Mouse (Mus musculus) small intestine, adult 2 months (tissue): Measurements from ENCODE around the gene Cyp1a2. TPM values are rescaled to one million over a fixed set of nuclear protein-coding genes. Genes with fewer than 3 reads are reported as not detected.
A peak's percentile ranks its signal among the peaks of the same experiment; 100 is the strongest.
"Not testable (repeated sequence)": the region's sequence is repeated elsewhere in the genome, so short reads cannot be mapped to it uniquely, and the experiment has no call there.

Experiments
- H3K27ac ChIP-seq: fragments of 200-500 bp; 2 replicates; pipeline ENCODE4 v1.5.1; 2012; ENCODE audit warnings: low read depth, low read length, control low read depth, inconsistent platforms; ENCODE audit not compliant: insufficient read depth
- H3K27me3 ChIP-seq: fragments of 200-500 bp; 2 replicates; pipeline ENCODE4 v1.6.1; 2012; ENCODE audit warnings: mild to moderate bottlenecking, moderate library complexity, low read length, inconsistent platforms; ENCODE audit not compliant: control insufficient read depth, insufficient read depth
- H3K36me3 ChIP-seq: fragments of 200-500 bp; 2 replicates; pipeline ENCODE4 v1.6.1; 2012; ENCODE audit warnings: mild to moderate bottlenecking, low read length, control low read depth, inconsistent platforms; ENCODE audit not compliant: control insufficient read depth, insufficient read depth
- H3K4me1 ChIP-seq: fragments of 200-500 bp; 2 replicates; pipeline ENCODE4 v1.6.1; 2012; ENCODE audit warnings: low read length, inconsistent platforms, mixed read lengths; ENCODE audit not compliant: control insufficient read depth, insufficient read depth, insufficient read length
- H3K4me3 ChIP-seq: fragments of 200-500 bp; 2 replicates; pipeline ENCODE4 v1.5.1; 2012; ENCODE audit warnings: low read depth, mild to moderate bottlenecking, control low read depth, inconsistent platforms, low read length, moderate library complexity
- CTCF ChIP-seq: fragments of 200-500 bp; IDR thresholded peaks from 2 replicates; pipeline ENCODE4 v1.5.1; 2012; ENCODE audit warnings: low read depth, mild to moderate bottlenecking, control low read depth, inconsistent platforms, low read length, moderate library complexity, mixed read lengths; ENCODE audit not compliant: insufficient replicate concordance, insufficient read length; ENCODE audit errors: extremely low read depth
- POLR2A ChIP-seq: fragments of 200-500 bp; IDR thresholded peaks from 2 replicates; pipeline ENCODE4 v1.6.1; 2012; ENCODE audit warnings: low read depth, mild to moderate bottlenecking, control low read depth, inconsistent platforms, low read length, moderate library complexity
- WGBS: fragments of 180-500 bp; shearing (Covaris S2); methylation state at CpG from one replicate; pipeline ENCODE4 v1.1.7; 2018; 5-methylcytosine and 5-hydroxymethylcytosine counted together
- polyA plus RNA-seq: library from polyadenylated mRNA; depleted of rRNA; stranded (reverse); fragments of >200 nt; gene quantifications from 2 replicates; pipeline ENCODE4 v1.2.3, GENCODE M21; 2012

The Cyp1a2 gene
- polyA plus RNA-seq, 1 experiment = not detected

DNA sequence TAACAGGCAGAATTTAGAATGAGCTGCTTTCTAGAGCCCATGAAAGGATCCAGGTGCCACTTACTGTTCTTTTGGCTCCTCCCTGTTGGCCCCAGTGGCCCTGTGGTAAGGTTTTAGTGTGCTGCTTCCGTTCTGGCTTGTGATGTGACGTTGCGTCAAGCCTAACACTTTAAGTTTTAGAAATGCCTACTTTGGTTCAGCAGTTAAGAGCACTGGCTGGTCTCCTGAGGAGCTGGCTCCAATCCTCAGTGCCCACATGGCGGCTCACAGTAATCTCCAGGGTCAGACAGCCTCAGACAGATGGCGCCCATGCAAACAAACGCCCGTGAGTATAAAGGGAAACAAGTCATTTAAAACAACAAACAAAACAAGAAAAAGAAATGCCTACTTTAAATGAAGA is 34.9 kb upstream of the Cyp1a2 start:
- no peak for TF ChIP-seq CTCF
- no peak for TF ChIP-seq POLR2A
- H3K36me3 ChIP-seq = peaks cover 47% of the 10 kb centered on the region
- H3K4me1 ChIP-seq = no peaks in the 10 kb centered on the region; the same call in 1 of the 2 replicates
- 87% methylated on average over 7 of the region's 7 CpGs for WGBS
- H3K27ac ChIP-seq = no peak overlapping the region
- no peaks in the 10 kb centered on the region for H3K27me3 ChIP-seq
- H3K4me3 ChIP-seq = no peak overlapping the region

- 89% methylated on average over 2 of the region's 2 CpGs for WGBS
- Histone ChIP-seq H3K4me1 (peaks cover 3% of the 10 kb centered on the region; the same call in 1 of the 2 replicates), H3K36me3 (peaks cover 41% of the 10 kb centered on the region), H3K27me3 (no peaks in the 10 kb centered on the region), H3K4me3 (no peak overlapping the region), H3K27ac (no peak overlapping the region)
- TF ChIP-seq POLR2A (no peak), CTCF (no peak)
Observed at GRCm38 (mm10) chr9:57712194-57712593, 28.7 kb upstream of the Cyp1a2 start.

DNA sequence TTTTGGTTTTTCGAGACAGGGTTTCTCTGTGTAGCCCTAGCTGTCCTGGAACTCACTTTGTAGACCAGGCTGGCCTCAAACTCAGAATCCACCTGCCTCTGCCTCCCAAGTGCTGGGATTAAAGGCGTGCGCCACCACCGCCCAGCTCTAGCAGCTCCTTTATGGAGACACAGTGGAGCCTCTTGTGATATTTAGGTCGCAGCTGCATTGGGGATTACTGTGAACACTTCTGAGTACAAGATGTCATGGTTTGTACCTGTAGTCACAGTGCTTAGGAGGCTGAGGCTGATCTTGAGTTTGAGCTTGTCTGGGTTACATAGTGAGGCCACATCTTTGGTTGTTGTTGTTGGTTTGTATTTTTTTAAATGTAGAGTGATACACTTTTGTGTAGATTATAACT is 26.7 kb upstream of the Cyp1a2 start:
- H3K27ac ChIP-seq, H3K4me1 ChIP-seq, H3K4me3 ChIP-seq, H3K27me3 ChIP-seq: not testable (repeated sequence)
- 78% methylated on average over 5 of the region's 5 CpGs for WGBS
- peaks cover 24% of the 10 kb centered on the region for H3K36me3 ChIP-seq

- TF ChIP-seq CTCF (no peak), POLR2A (no peak)
- under 1% methylated on average over 39 of the region's 39 CpGs for WGBS
- H3K4me1 ChIP-seq = peaks cover 8% of the 10 kb centered on the region
- H3K4me3 ChIP-seq = peak overlapping the region; percentile 97
- H3K36me3 ChIP-seq = peaks cover 11% of the 10 kb centered on the region
- H3K27ac ChIP-seq = peak overlapping the region; percentile 78
- H3K27me3 ChIP-seq = no peaks in the 10 kb centered on the region
Observed at GRCm38 (mm10) chr9:57708720-57709274, 25.3 kb upstream of the Cyp1a2 start.

GRCm38 (mm10) chr9:57708068-57708719 is 24.7 kb upstream of the Cyp1a2 start, which contains the start of gene Edc3:
Edc3 (plus strand) TSS chr9:57708540.
- Histone ChIP-seq H3K4me1 (peaks cover 8% of the 10 kb centered on the region), H3K27me3 (no peaks in the 10 kb centered on the region), H3K4me3 (peak within 1 kb of the TSS; percentile 97), H3K27ac (peak within 1 kb of the TSS; percentile 78), H3K36me3 (peaks cover 6% of the 10 kb centered on the region)
- TF ChIP-seq CTCF = no peak
- TF ChIP-seq POLR2A = no peak; the same call in 1 of the 2 replicates
- WGBS = under 1% methylated on average over 23 of the region's 23 CpGs

DNA sequence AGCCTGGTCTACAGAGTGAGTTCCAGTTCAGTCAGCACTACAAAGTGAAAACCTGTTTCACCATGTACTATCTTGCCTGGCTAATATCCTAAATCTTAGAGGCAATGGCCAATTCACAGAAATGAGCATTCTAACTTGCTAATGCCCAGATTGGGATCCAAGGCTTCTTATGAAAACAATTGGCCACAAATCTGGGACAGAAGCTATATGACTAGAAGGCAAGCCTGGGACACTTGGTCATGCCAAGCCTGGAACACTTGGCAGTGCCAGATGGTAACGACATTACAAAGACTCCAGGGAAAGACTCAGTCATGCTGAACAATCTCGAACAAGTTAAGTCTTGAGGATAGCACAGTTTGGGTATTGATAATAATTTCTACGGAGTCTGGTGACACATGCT is 23.0 kb upstream of the Cyp1a2 start:
- Histone ChIP-seq H3K36me3 (0 out of 2 replicates have a peak, but pooled peaks cover 2% of the 10 kb centered on the region), H3K4me1 (peaks cover 8% of the 10 kb centered on the region), H3K4me3 (no peak overlapping the region), H3K27me3 (no peaks in the 10 kb centered on the region), H3K27ac (no peak overlapping the region)
- no peak for TF ChIP-seq CTCF
- no peak for TF ChIP-seq POLR2A
- WGBS = 93% methylated on average over 3 of the region's 3 CpGs

DNA sequence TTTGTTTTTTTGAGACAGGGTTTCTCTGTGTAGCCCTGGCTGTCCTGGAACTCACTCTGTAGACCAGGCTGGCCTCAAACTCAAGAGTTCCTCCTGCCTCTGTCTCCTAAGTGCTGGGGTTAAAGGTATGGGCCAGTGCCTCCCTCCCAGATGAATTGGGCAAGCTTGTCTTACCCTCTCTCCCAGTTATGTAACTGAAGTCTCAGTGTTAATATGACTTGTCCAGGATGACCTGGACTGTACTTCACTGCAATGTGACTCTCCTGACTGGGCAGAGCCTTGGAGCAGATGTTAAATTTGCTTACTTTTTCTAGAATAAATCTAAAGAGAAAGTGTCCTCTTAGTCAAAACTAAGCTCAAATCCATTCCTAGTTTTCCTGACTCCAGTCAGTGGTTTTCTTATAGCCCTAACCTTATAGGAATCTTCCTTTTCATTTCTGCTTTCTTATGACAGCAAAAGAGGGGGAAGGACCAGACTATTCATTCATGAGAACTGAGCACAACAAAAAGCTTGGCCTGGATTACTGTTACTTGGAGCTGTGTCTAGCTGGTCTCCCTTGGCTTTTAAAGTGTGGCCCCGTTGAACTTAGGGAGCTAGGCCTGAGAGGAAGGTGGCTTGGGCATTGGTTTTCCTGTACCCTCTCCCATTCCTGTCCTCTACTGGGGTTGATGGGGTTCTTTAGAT is 15.1 kb upstream of the Cyp1a2 start:
- Histone ChIP-seq H3K4me1 (peaks cover 17% of the 10 kb centered on the region), H3K36me3 (no peaks in the 10 kb centered on the region), H3K4me3 (no peak overlapping the region), H3K27ac (no peak overlapping the region), H3K27me3 (no peaks in the 10 kb centered on the region)
- WGBS = 63% methylated on average over 1 of the region's 1 CpGs
- TF ChIP-seq CTCF (no peak), POLR2A (no peak)
